Mouse (Mus musculus) A20 (cell line): Measurements from ENCODE around the gene Npb.

ENCODE experiments used
- DNase-seq: peaks from one replicate; pipeline ENCODE4 v3.0.0-alpha.2; 2011; ENCODE audit warnings: low read depth, low spot score

Npb gene

GRCm38 (mm10) chr11:120608241-120609034 lies at the start of gene Npb:
Gene Npb, plus strand, starts transcription at chr11:120608477.
- DNase-seq, result peak; percentile 75

- peak; percentile 31 for DNase-seq
Measured at GRCm38 (mm10) chr11:120558843-120559242, 49.4 kb upstream of the Npb start.

- DNase-seq, result no peak
Measured at GRCm38 (mm10) chr11:120560952-120561728, 47.1 kb upstream of the Npb start.

- DNase-seq, result no peak
Measured at GRCm38 (mm10) chr11:120562949-120563348, 45.3 kb upstream of the Npb start.

GRCm38 (mm10) chr11:120565114-120565513 lies 43.2 kb upstream of the Npb start:
- no peak for DNase-seq

GRCm38 (mm10) chr11:120568324-120568723 lies 40.0 kb upstream of the Npb start:
- DNase-seq, result no peak

GRCm38 (mm10) chr11:120571122-120571521 lies 37.2 kb upstream of the Npb start:
- no peak for DNase-seq

GRCm38 (mm10) chr11:120571754-120572416 lies 36.4 kb upstream of the Npb start:
- DNase-seq, result no peak

- DNase-seq, result no peak
Measured at GRCm38 (mm10) chr11:120572417-120572751, 35.9 kb upstream of the Npb start.

GRCm38 (mm10) chr11:120572752-120573584 lies 35.3 kb upstream of the Npb start, which contains the start of gene P4hb:
Gene P4hb, minus strand, starts transcription at chr11:120573253.
- peak; percentile 100 for DNase-seq

- no peak for DNase-seq
Measured at GRCm38 (mm10) chr11:120573585-120574277, 34.5 kb upstream of the Npb start.

- DNase-seq, result peak; percentile 50
Measured at GRCm38 (mm10) chr11:120574278-120574600, 34.0 kb upstream of the Npb start.

GRCm38 (mm10) chr11:120575046-120575445 lies 33.2 kb upstream of the Npb start:
- DNase-seq, result no peak

- peak; percentile 29 for DNase-seq
Measured at GRCm38 (mm10) chr11:120575940-120576339, 32.3 kb upstream of the Npb start.

- peak; percentile 21 for DNase-seq
Measured at GRCm38 (mm10) chr11:120576365-120576981, 31.8 kb upstream of the Npb start.

GRCm38 (mm10) chr11:120577211-120578023 lies 30.9 kb upstream of the Npb start:
- peak; percentile 69 for DNase-seq

GRCm38 (mm10) chr11:120578024-120578693 lies 30.1 kb upstream of the Npb start:
- DNase-seq, result no peak

- no peak for DNase-seq
Measured at GRCm38 (mm10) chr11:120578694-120579243, 29.5 kb upstream of the Npb start.
